Mouse (Mus musculus): ENCODE measurements around the gene Polr1e.
"Not testable (repeated sequence)": the region's sequence is repeated elsewhere in the genome, so short reads cannot be mapped to it uniquely, and the experiment has no call there.

Polr1e gene

DNA sequence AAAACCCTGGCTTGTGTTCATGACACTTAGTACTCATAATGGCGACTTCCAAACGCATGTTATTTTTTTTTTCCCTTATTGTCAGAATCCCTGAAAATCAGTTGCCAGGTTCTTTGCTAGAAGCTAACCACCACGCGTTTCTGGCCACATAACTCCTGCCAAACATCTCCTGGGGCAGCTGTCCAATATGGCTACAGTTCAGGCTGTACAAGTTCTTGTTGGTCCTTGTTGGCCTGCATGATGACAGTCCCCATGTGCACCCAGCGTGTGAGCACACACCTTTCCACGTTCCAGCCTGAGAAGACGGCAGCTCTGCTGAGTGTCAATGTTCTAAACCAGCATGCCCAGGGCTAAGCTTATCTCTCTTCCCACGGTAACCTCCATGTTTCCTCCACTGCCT is 37.1 kb downstream of the Polr1e start:
- no peak for DNase-seq (ENCODE audit: low spot score)

DNA sequence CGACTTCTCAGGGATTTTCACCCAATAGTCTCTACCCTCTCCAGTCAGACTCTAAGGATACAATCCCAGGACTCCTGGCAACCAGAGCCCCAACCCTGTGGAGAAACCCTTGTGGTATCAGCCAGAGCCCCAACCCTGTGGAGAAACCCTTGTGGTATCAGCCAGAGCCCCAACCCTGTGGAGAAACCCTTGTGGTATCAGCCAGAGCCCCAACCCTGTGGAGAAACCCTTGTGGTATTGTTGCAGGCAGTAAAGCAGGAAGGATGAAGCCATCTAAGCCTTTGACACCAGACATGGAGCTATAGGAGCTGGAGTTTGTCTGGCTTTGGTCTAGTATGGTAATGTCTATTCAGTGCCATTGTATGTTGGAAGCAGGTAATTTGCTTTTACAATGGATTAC is 45.5 kb downstream of the Polr1e start:
- not testable (repeated sequence) for DNase-seq (ENCODE audit: low spot score)

DNA sequence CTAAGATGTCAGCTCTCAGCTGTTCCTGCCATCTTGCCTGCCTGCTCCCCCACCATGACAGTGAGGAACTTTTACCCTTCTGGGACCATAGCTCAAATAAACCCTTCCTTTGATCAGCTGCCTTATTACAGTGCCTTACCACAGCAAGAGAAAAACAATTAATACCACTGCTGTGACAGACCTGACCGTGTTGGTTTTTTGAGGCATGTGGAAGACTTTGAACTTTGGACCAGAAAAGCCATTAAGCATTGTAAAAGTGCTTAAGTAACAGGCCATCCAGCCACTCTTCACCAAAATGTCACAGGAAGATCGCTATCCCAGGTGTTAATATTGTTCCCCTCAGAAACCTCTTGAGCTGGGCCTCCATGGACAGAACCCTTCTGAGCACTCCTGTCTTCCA is 46.2 kb downstream of the Polr1e start:
- no peak for DNase-seq (ENCODE audit: low spot score)

DNA sequence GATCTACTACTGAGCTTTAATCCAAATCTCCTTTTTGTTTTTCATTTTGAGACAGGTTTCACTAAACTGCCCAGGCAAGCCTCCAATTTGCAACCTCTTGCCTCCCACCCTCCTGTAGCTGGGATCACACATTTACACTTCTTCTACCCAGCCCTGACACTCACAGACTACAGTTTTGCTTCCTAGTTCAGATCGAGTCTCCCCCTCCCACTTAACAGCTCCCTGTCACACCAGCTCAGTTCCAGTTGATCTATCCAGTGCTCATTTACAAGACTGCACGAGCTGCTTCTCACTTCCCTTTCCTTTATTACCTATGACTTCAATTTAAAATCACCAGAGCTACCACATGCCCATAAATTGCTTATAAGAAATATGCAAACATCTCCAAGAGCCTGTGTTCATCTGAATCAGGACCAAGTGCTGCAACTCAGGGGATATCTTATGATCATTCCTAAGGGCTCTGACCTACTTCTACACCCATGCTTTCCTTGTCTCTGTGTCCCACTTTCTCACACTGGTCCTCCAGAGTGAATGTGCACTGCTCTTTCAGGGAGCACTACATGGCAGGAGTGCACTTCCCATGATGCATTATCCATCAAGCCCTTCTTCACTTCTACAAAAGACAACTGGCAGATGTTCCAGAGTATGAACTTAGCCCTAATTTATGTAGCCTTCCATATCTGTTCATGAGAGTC is 47.8 kb downstream of the Polr1e start:
- no peak for DNase-seq (ENCODE audit: low spot score)

DNA sequence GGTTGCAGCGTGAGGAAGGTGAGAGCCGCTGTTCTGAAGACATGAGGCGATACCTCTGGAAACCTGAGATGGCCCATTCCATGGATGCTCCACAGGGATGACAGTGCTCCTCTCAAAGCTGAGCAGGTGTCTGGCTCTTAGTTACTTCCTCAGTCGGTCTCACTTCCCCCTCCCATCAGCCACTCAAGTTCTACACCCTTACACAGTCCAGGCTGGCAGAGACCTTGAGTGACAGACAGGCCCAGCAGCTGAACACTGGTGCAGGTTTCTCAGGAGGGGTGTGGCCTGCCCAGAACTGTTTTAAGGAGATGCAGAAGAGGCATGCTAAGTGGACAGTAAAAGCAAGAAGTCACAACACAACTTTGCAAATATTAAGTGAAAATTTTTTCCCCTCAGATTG is 49.4 kb downstream of the Polr1e start:
- DNase-seq (ENCODE audit: low spot score), result no peak

DNA sequence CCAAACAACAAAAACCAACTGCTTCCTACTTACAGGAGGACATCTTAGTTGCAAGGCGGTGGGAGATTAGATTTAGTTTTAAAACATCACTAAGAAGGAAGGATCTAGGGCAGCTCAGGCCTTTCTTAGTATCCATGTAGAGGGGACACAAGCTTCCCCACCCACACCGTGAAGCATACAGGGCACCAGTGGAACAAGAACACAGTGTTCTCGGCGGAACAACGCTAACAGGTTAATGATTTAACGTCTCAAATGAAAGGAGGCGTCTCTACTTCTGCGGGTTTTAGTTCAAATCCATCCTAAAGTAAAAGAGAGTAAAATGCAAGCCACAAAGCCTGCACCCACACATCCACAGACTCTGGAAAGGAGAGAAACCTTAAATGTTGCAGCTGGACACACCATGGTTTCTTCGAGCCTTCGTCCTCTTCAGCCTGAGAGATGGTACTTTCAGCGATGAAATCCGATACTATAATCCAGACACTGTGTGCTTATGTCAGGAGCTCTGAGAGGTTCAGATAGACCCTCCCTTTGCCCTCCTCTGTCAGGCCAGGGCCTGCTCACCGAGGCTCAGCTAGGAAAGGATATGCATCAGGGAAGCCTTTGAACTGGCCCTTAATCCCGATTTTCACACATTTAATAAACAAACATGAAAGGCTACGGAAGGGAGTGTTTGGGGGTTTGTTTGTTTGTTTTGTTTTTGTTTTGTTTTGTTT is 54.0 kb downstream of the Polr1e start:
- DNase-seq (ENCODE audit: low spot score), result no peak

DNA sequence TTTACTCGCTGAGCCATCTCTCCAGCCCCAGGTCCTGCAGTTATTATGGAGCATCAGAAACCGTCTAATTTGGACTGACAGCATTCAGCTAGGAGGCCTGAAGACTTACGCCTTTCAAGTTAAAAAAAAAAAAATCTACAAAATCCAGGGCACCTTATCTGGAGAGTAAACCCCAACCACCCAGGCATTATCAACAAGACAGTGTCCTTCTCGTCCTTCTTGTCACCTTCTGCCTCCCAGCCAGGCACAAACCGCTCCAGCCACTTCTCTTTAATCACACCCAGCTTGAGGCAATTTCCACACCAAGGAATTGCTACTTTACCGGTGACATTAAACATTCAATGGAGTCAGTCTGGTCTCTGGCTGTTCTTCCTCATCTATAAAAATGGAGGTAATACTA is 55.2 kb downstream of the Polr1e start:
- DNase-seq (ENCODE audit: low spot score), result no peak

DNA sequence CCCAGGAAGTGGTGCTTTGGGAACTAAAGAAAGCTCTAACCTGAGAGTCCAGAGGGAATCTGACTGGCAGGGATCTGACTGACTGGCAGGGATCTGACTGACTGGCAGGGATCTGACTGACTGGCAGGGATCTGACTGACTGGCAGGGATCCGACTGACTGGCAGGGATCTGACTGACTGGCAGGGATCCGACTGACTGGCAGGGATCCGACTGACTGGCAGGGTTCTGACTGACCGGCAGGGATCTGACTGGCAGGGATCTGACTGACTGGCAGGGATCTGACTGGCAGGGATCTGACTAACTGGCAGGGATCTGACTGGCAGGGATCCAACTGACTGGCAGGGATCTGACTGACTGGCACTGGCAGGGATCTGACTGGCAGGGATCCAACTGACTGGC is 62.7 kb downstream of the Polr1e start:
- DNase-seq (ENCODE audit: low spot score), result not testable (repeated sequence)

DNA sequence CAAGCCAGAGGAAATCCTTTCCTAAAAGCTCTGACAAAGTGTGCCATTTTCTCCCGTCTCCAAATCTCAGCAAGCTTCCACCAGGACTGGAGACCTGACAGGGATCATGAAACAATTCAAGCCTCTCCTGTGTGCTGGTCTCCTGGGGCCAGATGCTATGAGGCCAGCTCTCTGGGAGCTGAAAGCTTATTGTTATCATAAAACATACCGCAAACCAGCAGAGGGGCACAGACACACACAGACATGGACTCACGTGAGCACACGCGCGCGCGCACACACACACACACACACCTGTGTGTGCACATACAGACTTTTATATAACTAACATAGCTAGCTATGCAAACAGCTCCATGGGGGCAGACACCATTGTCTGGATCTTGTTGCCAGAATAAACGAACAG is 64.6 kb downstream of the Polr1e start:
- no peak for DNase-seq (ENCODE audit: low spot score)

DNA sequence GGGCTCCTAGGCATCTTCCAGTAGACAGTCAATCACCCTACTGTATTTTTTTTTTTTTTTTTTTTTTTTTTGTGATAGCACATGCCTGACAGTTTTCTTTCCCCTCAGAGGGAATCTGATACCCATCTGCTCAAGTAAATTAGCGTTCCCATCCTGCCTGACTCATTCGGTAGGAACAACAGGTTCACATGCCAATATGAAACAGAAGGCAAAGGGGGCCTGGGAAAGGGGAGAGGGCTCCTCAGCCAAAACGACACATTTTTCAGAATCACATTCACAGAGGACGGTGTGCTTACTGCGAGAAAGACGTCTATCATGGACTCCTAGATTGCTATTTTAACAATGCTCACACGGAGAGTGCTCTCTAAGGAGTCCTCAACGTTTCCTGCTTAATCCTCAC is 65.1 kb downstream of the Polr1e start:
- DNase-seq (ENCODE audit: low spot score), result no peak

DNA sequence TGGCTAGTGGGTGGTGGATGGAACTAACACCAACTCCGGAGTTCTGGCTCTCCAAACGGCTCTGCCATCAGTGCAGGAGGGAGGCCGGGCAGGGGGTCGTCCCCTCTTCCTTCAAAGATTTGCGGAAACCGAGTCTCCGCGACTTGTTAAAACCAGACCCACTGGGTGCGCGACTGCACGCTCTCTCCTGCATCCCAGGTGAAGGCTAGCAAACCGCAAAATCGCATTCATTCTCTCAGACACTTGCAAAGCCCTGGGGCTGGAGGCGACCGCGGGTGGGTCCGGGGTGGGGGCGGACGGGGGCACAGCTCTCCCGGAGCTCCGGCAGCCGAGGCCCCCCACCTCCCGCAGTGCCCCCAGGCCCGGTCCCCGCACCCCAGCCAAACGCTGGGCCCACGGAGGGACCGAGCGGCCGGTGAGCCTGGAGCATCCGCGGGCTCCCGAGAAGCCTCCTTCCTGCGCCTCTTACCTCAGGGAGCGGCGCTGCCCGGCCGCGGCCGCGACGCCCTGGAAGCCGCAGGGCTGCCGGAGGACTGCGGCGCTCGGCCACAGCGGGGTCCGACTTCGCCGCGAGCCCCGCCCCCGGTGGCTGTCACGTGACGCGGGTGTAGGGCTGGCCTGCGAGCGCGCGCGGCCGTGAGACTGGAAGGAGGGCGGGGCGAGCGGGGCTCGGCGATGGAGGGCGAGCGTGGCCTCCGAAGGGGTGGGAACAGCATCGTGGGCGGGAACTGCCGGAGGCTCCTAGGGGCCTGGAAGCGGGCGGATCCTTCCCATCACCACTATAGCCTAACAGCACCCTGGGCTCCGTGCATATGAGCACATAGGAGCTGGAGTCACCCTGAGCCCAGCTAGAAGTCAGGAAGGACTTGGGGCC is 65.9 kb downstream of the Polr1e start, which contains the start of gene Fbxo10:
Gene Fbxo10, minus strand, starts transcription at position 584 of the 874 bp plus-strand sequence.
- peak; percentile 96 for DNase-seq (ENCODE audit: low spot score)

DNA sequence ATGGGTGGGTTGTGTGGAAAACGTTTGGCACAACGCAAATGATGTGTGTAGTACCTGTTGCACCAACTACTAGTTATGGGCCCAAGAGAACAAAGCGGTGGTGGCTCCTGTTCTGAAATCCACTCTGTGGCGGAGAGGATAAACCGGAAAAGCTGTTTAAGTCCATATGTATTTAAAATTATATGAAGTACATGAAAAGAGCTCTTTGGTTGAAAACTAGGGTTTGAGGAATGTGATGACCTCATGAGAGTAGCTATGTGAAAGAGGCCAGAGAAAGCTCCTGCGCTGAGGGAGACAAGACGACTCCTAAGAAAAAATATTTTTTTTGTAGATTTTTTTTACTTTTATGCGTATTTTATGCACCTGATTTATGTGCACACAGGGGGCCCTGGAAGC is 66.5 kb downstream of the Polr1e start:
- DNase-seq (ENCODE audit: low spot score), result no peak
